Mouse (Mus musculus): ENCODE results near the gene Rtbdn. TPM values are rescaled to one million over a fixed set of nuclear protein-coding genes. Genes with fewer than 3 reads are reported as not detected.
A peak's percentile ranks its signal among the peaks of the same experiment; 100 is the strongest.

Rtbdn gene
- polyA plus RNA-seq, 1 experiment from 2014 or later: 1.1 TPM

DNA sequence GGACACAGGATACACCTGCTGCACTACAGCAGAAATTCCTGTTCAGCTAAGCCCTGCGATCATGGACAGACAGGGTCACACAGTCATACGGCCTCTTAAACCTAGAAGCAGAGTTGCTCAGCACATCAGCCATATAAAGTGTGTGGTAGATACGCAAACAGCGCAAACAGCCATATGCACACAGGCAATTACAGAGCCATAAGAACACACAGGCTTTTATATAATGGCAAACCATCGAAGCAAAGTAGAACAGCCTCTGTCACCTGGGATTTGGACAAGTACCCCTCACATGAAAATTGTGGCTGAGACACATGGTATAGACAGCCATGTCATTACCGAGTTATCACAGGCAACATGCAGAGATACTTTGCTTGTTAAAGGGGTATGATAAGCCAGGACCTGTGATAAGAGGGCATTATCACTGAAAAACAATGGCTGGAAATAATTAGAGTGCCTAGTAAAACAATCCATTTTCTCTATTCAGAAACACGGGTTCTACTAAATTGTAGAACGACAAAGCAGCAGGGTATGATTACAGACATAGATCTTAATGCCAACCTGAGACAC, 39.7 kb downstream of the Rtbdn start:
- Histone ChIP-seq H3K4me1 (peaks cover 26% of the 10 kb centered on the region), H3K4me3 (peak overlapping the region; percentile 43; the same call in 1 of the 2 replicates), H3K4me2 (replicated peaks) (peak overlapping the region; percentile 99), H3K9me3 (no peaks in the 10 kb centered on the region), H3K9ac (no peak overlapping the region; the same call in 1 of the 2 replicates), H3K36me3 (no peaks in the 10 kb centered on the region), H3K27me3 (replicated peaks) (peaks cover 37% of the 10 kb centered on the region), H3K27ac (no peak overlapping the region)
- ATAC-seq (ENCODE audit: low FRiP score, low read depth): no peak
- WGBS: 41% methylated on average over 8 of the region's 8 CpGs

DNA sequence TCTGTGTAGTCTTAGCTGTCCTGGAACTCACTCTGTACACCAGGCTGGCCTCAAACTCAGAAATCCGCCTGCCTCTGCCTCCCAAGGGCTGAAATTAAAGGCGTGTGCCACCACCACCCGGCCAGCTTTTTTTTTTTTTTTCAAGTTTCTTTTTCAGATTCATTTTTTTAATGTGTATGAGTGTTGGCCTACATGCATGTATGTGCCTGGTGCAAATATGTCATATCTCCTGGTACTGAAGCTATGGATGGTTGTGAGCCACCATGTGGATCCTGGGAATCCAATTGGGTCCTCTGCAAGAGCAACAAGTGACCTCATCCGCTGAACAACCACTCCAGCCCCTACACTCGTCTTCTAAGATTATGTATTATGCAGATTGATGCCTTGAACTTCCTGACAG, 40.6 kb downstream of the Rtbdn start:
- H3K9me3 ChIP-seq: no peaks in the 10 kb centered on the region
- ATAC-seq (ENCODE audit: low FRiP score, low read depth): no peak
- H3K4me1 ChIP-seq: peaks cover 26% of the 10 kb centered on the region
- peaks cover 32% of the 10 kb centered on the region for H3K27me3 ChIP-seq (replicated peaks)
- WGBS: 83% methylated on average over 5 of the region's 5 CpGs
- H3K27ac ChIP-seq: no peak overlapping the region
- no peak overlapping the region for H3K4me2 ChIP-seq (replicated peaks)
- no peaks in the 10 kb centered on the region for H3K36me3 ChIP-seq
- H3K9ac ChIP-seq: no peak overlapping the region
- H3K4me3 ChIP-seq: no peak overlapping the region

DNA sequence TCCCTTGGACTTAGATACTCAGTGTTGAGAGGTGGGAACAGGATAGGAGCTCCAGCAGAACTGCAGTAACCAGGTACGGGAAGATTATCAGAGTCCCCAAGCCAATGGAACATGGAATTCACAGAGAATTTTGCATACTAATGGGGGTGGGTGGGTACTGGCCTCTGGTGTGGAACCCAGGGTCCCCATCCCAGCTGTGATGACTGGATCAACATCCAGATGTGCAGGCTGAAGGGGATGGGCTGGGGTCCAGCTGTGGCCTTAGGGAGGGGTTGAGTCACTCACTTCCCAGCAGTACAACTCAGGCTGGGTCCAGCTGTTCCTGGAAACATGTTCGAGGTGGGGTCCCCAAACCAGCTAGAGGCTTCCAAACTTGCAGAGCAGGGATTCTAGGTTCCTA, 41.1 kb downstream of the Rtbdn start:
- ATAC-seq (ENCODE audit: low FRiP score, low read depth): no peak
- 75% methylated on average over 2 of the region's 2 CpGs for WGBS
- H3K9me3 ChIP-seq: no peaks in the 10 kb centered on the region
- no peak overlapping the region for H3K27ac ChIP-seq
- no peak overlapping the region for H3K4me2 ChIP-seq (replicated peaks)
- peaks cover 26% of the 10 kb centered on the region for H3K4me1 ChIP-seq
- no peaks in the 10 kb centered on the region for H3K36me3 ChIP-seq
- no peak overlapping the region for H3K9ac ChIP-seq
- H3K27me3 ChIP-seq (replicated peaks): peaks cover 27% of the 10 kb centered on the region
- no peak overlapping the region for H3K4me3 ChIP-seq

DNA sequence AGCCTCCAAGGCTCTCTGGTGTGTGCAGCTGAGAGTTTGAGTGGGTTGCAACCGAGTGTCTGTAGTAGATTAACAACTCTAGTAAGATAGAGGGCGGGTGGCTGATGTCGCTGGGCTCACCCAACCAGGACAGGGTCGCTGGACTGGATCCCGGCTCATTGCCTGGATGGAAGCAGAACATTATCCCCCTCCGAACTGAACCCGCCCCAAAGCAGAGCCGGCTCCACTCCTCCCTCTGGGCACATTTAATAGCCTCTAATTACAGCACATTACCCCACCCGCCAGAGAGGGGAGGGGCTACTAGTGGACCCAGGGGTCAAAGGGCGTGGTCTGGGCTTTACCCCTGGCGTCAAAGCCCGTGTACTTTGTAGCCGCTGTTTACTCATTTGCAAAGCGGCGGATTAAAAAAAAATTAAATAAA, 42.5 kb downstream of the Rtbdn start:
- Histone ChIP-seq H3K9ac (no peak overlapping the region), H3K27me3 (replicated peaks) (peaks cover 27% of the 10 kb centered on the region), H3K4me1 (peaks cover 26% of the 10 kb centered on the region), H3K4me2 (replicated peaks) (peak overlapping the region; percentile 89), H3K9me3 (no peaks in the 10 kb centered on the region), H3K4me3 (no peak overlapping the region), H3K27ac (no peak overlapping the region), H3K36me3 (no peaks in the 10 kb centered on the region)
- no peak for ATAC-seq (ENCODE audit: low FRiP score, low read depth)
- WGBS: 8% methylated on average over 15 of the region's 15 CpGs

DNA sequence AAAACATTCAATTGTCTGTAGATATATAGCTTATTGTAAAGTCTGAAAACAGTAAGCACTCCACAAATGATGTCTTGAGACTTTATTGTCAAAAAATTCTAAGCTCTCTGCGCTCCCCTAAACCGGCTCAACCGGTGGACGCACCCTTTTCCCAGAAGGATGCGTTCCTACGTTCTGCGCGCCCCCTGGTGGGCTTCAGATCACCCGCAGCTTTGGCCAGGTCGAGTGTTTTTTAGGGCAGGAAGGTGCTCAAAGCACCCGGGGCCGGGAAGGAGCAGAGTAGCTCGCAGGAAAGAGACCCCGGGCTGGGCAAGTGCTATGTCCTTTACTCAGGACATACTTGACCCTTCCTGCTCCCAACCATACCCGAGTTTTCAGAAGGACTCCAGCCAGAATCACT, 43.0 kb downstream of the Rtbdn start:
- WGBS: under 1% methylated on average over 15 of the region's 15 CpGs

DNA sequence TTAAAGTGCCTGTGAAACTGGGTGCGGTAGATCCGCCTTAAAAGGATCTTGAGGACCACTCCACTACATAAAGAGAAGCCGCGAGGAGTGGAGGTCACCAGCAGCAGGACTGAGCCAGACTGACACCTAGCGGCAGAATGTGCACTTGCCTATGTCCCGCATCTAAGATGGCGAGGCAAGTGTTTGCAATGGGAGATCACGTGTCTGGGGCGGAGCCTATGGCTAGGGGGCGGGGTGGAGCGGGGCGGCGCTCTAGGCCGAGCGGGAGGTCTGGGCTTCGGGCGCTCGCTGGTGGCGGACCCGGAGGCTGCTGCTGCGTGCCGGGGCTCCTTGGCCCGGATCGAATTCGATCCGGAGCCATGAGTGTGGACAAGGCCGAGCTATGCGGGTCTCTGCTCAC, 43.6 kb downstream of the Rtbdn start, which contains the start of gene Hook2:
Gene Hook2 (plus strand): TSS at position 255 of the 400 bp plus-strand sequence.
- under 1% methylated on average over 28 of the region's 28 CpGs for WGBS
- peak within 1 kb of the TSS; percentile 62 for H3K9ac ChIP-seq
- H3K36me3 ChIP-seq: no peaks in the 10 kb centered on the region
- peak within 1 kb of the TSS; percentile 89 for H3K4me2 ChIP-seq (replicated peaks)
- peaks cover 16% of the 10 kb centered on the region for H3K4me1 ChIP-seq
- H3K27me3 ChIP-seq (replicated peaks): peaks cover 28% of the 10 kb centered on the region
- peak within 1 kb of the TSS; percentile 55 for H3K4me3 ChIP-seq
- H3K27ac ChIP-seq: no peak within 1 kb of the TSS
- no peaks in the 10 kb centered on the region for H3K9me3 ChIP-seq
- ATAC-seq (ENCODE audit: low FRiP score, low read depth): peak; percentile 94

More for the DNA sequence above, 43.0 kb downstream of the Rtbdn start:
- Histone ChIP-seq H3K36me3 (no peaks in the 10 kb centered on the region), H3K4me3 (peak overlapping the region; percentile 55), H3K27me3 (replicated peaks) (peaks cover 27% of the 10 kb centered on the region), H3K9me3 (no peaks in the 10 kb centered on the region), H3K4me2 (replicated peaks) (peak overlapping the region; percentile 89), H3K9ac (peak overlapping the region; percentile 61), H3K4me1 (peaks cover 21% of the 10 kb centered on the region), H3K27ac (no peak overlapping the region)
- ATAC-seq (ENCODE audit: low FRiP score, low read depth): peak; percentile 74

DNA sequence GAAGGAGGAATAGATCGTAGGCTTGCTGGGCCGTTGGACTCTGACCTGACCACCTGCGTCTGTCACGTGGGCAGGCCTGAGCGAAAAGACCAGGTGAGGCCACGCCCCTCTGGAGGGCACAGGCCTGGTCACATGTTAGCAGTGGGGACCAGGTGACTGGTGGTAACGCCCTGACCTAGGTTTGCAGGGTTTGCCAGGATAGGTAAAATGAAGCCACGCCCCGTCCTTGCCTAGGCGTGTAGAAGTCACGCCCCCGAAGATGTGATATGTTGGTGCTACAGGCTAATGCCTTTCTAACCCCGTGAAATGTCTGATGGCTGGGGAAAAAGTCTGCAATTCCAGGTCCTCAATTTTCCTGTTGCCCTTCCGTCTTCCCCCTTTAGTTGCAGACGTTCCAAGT, 44.0 kb downstream of the Rtbdn start:
- Histone ChIP-seq H3K4me1 (peaks cover 14% of the 10 kb centered on the region; the same call in 1 of the 2 replicates), H3K9me3 (no peaks in the 10 kb centered on the region), H3K27ac (no peak overlapping the region), H3K36me3 (no peaks in the 10 kb centered on the region), H3K4me3 (peak overlapping the region; percentile 55), H3K27me3 (replicated peaks) (peaks cover 33% of the 10 kb centered on the region), H3K4me2 (replicated peaks) (peak overlapping the region; percentile 89), H3K9ac (peak overlapping the region; percentile 62)
- 1% methylated on average over 15 of the region's 15 CpGs for WGBS
- ATAC-seq (ENCODE audit: low FRiP score, low read depth): peak; percentile 67

DNA sequence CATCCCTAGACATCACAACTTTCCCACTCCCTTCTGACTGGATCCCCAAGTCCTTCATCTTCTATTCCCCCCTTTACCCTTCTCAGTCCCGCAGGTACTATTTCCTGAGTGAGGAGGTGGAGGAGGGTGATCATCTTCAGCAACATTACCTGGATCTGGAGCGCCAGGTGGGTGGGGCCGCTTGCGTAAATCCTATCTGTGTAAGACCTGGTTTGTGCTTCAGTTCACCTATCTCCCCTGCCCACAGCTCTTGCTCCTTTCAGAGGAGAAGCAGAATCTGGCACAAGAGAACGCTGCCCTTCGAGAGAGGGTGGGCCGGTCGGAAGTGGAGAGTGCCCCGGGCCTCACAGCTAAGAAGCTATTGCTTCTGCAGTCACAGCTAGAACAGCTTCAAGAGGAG, 47.6 kb downstream of the Rtbdn start:
- WGBS: 95% methylated on average over 9 of the region's 9 CpGs
- no peak for ATAC-seq (ENCODE audit: low FRiP score, low read depth)

DNA sequence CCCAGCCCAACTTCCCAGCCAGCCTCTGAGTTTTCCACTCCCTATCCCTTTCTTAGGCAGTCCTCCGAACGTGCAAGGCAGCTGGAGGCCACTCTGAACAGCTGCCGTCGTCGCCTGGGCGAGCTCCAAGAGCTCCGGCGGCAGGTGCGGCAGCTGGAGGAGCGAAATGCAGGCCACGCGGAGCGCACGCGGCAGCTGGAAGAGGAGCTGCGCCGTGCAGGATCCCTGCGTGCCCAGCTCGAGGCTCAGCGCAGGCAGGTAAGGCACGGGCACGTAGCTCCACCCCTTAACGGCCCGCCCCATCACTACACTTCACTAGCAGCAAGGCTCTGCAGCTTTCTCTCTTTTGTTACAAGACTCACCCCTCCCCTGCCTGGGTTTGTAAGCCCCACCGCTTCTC, 48.9 kb downstream of the Rtbdn start:
- no peak for ATAC-seq (ENCODE audit: low FRiP score, low read depth)
- 23% methylated on average over 25 of the region's 25 CpGs for WGBS
- Histone ChIP-seq H3K4me2 (replicated peaks) (0 out of 2 replicates have a peak overlapping the region, but pooled peaks have one; percentile 20), H3K27me3 (replicated peaks) (peaks cover 16% of the 10 kb centered on the region), H3K9ac (peak overlapping the region; percentile 26; the same call in 1 of the 2 replicates), H3K9me3 (0 out of 2 replicates have a peak, but pooled peaks cover 3% of the 10 kb centered on the region), H3K4me1 (peaks cover 14% of the 10 kb centered on the region; the same call in 1 of the 2 replicates), H3K36me3 (no peaks in the 10 kb centered on the region), H3K27ac (no peak overlapping the region), H3K4me3 (no peak overlapping the region)

More for the DNA sequence above, 47.6 kb downstream of the Rtbdn start:
- H3K4me1 ChIP-seq: peaks cover 15% of the 10 kb centered on the region; the same call in 1 of the 2 replicates
- peaks cover 16% of the 10 kb centered on the region for H3K27me3 ChIP-seq (replicated peaks)
- H3K4me2 ChIP-seq (replicated peaks): no peak overlapping the region
- no peaks in the 10 kb centered on the region for H3K36me3 ChIP-seq
- no peak overlapping the region for H3K27ac ChIP-seq
- 0 out of 2 replicates have a peak, but pooled peaks cover 3% of the 10 kb centered on the region for H3K9me3 ChIP-seq
- H3K9ac ChIP-seq: no peak overlapping the region
- no peak overlapping the region for H3K4me3 ChIP-seq

DNA sequence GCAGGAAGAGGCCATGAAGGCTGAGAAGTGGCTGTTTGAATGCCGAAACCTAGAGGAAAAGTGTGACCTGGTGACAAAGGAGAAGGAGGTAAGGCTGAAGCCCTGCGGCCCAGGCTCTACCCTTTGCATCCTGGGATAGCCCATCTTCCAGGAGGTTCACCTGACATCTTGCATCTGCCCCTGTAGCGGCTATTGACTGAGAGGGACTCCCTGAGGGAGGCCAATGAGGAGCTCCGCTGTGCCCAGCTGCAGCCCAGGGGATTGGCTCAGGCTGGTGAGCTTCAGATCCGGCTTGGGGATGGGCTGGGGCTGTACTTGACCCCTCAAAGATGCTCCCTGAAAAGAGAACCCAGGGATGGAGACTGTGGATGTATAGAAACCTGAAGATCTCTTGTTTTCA, 50.2 kb downstream of the Rtbdn start:
- no peak for ATAC-seq (ENCODE audit: low FRiP score, low read depth)
- Histone ChIP-seq H3K36me3 (no peaks in the 10 kb centered on the region), H3K4me1 (peaks cover 9% of the 10 kb centered on the region; the same call in 1 of the 2 replicates), H3K27me3 (replicated peaks) (peaks cover 16% of the 10 kb centered on the region), H3K9me3 (0 out of 2 replicates have a peak, but pooled peaks cover 3% of the 10 kb centered on the region), H3K27ac (no peak overlapping the region), H3K9ac (no peak overlapping the region), H3K4me2 (replicated peaks) (no peak overlapping the region), H3K4me3 (no peak overlapping the region)
- 79% methylated on average over 5 of the region's 5 CpGs for WGBS

DNA sequence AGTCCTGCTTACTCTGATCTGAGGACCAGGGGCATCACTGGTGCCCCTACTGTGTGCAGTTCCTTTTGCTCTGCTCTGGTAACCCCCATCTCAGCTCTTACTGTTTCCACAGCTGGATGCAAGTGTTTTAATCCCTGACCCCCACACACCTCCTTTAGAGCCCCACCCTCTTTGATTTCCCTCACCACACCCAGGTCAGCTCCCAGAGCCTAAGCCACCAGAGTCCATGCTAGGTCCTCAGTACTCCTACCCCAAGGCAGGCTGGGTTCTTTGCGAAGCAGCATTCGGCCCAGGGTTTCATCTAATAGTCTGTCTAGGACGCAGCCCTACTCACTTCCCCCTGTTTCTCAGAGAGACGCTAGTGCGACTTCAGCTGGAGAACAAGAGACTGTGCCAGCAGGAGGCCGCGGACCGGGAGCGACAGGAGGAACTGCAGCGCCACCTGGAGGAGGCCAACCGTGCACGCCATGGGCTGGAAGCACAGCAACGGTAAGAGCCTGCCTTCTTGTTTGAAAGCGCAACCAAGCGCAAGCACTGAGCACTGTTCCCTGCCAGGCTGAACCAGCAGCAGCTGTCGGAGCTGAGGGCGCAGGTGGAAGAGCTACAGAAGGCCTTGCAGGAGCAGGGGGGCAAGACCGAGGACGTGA, 51.0 kb downstream of the Rtbdn start:
- ATAC-seq (ENCODE audit: low FRiP score, low read depth): peak; percentile 75
- peaks cover 16% of the 10 kb centered on the region for H3K27me3 ChIP-seq (replicated peaks)
- H3K9ac ChIP-seq: peak overlapping the region; percentile 36; the same call in 1 of the 2 replicates
- 0 out of 2 replicates have a peak, but pooled peaks cover 3% of the 10 kb centered on the region for H3K9me3 ChIP-seq
- H3K4me3 ChIP-seq: no peak overlapping the region; the same call in 1 of the 2 replicates
- H3K4me1 ChIP-seq: peaks cover 9% of the 10 kb centered on the region; the same call in 1 of the 2 replicates
- no peak overlapping the region for H3K27ac ChIP-seq
- 8% methylated on average over 19 of the region's 19 CpGs for WGBS
- peak overlapping the region; percentile 49 for H3K4me2 ChIP-seq (replicated peaks)
- H3K36me3 ChIP-seq: peaks cover 2% of the 10 kb centered on the region; the same call in 1 of the 2 replicates
